Mouse (Mus musculus): ENCODE measurements around the gene Ablim2.

Gene Ablim2

GRCm38 (mm10) chr5:35876236-35876635 lies 118.6 kb downstream of the Ablim2 start:
- DNase-seq (ENCODE audit: extremely low read depth, insufficient read length, low spot score) = no peak

- DNase-seq (ENCODE audit: extremely low read depth, insufficient read length, low spot score) = no peak
These were observed 121.5 kb downstream of the Ablim2 start for GRCm38 (mm10) chr5:35879199-35879598.

- no peak for DNase-seq (ENCODE audit: extremely low read depth, insufficient read length, low spot score)
These were observed 124.7 kb downstream of the Ablim2 start for GRCm38 (mm10) chr5:35882391-35882790.

DNA sequence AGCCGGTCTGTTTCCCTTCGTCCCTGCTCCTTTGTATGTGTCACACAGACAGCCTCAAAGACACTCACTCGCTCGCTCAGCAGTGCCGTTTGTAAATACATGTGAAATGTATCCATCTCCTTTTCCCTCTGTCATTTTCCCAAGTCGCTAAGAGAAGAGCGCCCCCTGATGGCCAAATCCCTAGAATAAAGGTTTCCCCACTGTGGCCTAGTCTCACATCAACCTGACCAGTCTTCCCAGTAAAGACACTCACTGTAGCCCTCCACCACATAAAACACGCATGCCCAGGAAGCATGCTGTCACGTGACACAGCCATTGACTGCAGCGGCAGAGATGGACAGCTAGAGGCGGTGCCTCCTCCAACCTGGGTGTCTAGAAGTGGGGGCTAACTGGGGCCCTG lies 126.6 kb downstream of the Ablim2 start:
- DNase-seq (ENCODE audit: extremely low read depth, insufficient read length, low spot score) = no peak

GRCm38 (mm10) chr5:35884689-35885088 lies 127.0 kb downstream of the Ablim2 start:
- no peak for DNase-seq (ENCODE audit: extremely low read depth, insufficient read length, low spot score)

- no peak for DNase-seq (ENCODE audit: extremely low read depth, insufficient read length, low spot score)
These were observed 131.3 kb downstream of the Ablim2 start for GRCm38 (mm10) chr5:35888959-35889358.

- DNase-seq (ENCODE audit: extremely low read depth, insufficient read length, low spot score) = no peak
These were observed 132.0 kb downstream of the Ablim2 start for GRCm38 (mm10) chr5:35889641-35890040.

DNA sequence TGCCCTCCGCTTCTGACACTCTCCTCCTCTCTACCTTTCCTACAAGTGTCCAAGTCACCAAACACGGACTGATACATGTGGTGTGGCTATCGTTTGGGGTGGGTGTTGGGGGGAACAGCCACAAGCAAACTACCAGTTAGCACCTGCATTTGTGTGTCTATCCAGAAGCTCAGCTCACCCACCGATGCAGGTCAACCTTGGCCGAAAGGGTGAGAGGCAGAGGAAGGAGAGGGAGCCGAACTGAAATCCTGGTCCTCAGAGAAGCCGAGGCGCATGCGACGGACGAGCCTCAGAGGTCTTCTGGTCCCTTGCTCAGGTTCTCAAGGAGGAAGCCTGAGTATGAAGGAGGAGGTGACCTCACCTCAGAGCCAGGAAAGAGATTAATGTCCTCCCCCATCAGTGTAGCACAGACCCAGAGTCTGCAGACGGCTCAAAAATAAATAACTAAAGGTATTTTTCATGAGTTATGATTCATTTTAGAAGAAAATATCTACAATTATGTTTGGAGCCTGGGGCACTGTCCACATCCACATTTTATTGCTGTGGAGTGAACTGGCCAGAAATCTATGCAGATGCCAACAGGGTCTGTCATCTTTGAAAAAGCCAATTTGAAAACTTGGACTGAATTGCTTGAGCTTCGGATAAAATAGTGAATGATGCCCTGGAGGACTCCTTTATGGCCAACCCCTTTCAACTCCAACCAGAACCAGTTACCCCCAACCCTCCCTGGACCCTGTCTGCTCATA lies 133.5 kb downstream of the Ablim2 start:
- DNase-seq (ENCODE audit: extremely low read depth, insufficient read length, low spot score) = no peak

GRCm38 (mm10) chr5:35892363-35892762 lies 134.7 kb downstream of the Ablim2 start:
- DNase-seq (ENCODE audit: extremely low read depth, insufficient read length, low spot score) = no peak

GRCm38 (mm10) chr5:35893093-35893804 lies 135.6 kb downstream of the Ablim2 start, which contains the start of gene Afap1:
Gene Afap1, plus strand, starts transcription at chr5:35893319.
- peak; percentile 99 for DNase-seq (ENCODE audit: extremely low read depth, insufficient read length, low spot score)

GRCm38 (mm10) chr5:35893805-35894260 lies 136.2 kb downstream of the Ablim2 start:
- DNase-seq (ENCODE audit: extremely low read depth, insufficient read length, low spot score) = peak; percentile 75

DNA sequence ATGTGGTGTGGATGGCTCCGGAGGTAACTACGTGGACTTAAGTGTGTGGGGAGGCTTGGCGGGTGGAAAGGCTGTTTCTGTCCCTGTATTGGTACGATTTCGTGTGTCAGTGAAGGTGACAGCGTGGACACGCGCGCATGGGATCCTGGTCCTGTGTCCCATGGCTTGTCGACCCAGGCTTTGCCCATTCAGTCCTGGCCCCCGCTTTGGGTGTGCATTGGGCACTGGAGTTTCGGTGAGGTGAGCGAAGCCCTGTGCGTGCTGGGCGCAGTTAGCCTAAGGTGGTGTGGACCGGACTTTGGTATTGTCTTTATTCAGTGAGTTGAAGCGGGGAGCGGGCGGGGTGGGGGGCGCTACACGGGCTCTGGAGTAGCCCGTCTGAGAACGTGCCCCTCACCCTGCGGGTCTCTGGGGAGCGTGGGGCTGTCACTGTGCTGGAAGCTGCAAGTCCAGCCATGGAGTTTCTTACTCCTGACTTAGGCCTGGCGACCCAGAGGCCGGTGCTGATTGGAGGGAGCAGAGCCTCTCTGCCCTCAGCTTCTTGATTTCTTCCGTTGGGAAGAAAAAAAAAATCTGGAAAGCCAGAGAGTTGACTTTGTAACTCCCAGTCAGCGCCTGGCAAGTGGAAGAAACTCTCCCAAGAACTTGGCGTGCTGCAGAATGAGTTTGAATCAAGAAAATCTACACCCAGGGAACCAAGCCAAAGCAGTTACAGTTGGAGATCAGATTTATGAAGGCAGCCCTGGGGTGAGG lies 136.8 kb downstream of the Ablim2 start:
- peak; percentile 58 for DNase-seq (ENCODE audit: extremely low read depth, insufficient read length, low spot score)

- DNase-seq (ENCODE audit: extremely low read depth, insufficient read length, low spot score) = no peak
These were observed 138.2 kb downstream of the Ablim2 start for GRCm38 (mm10) chr5:35895926-35896325.

DNA sequence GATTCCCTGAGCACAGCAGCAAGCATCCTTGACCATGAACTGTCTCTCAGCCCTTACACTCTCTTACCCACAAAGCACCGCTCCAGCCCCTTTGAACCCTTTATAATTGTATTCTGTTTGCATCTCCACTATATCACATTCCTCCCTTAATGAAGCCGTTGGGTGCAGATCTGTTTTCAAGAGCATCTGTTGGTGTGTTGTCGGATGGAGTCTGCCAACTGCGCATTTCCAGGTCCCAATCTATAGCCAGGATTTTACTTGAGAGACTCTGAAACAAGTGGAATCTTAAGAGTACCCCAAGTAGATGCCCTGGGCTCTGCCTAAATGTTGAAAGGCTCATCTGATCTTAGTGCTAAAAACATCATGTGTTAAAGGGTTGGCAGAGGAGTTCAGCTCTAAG lies 138.9 kb downstream of the Ablim2 start:
- DNase-seq (ENCODE audit: extremely low read depth, insufficient read length, low spot score) = no peak

DNA sequence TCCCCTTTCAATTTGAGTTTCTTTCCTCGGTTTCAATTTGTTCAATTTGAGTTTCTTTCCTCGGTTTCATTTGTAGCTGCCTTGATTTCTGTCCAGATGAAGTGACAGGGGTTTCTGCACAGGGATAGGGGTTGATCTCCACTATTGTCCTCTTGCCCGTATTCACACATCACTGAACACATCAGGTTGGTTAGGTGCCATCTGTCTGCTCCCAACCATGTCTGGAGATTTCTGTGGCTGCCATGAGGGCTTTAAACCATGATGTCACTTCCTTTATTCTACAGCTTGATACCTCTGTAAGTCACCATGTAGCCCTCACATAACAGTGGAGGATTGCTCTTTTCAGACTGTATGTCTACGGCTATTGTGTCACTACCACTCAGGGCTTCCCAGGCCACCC lies 139.5 kb downstream of the Ablim2 start:
- DNase-seq (ENCODE audit: extremely low read depth, insufficient read length, low spot score) = no peak

GRCm38 (mm10) chr5:35898114-35898513 lies 140.4 kb downstream of the Ablim2 start:
- DNase-seq (ENCODE audit: extremely low read depth, insufficient read length, low spot score) = no peak

- DNase-seq (ENCODE audit: extremely low read depth, insufficient read length, low spot score) = no peak
These were observed 141.3 kb downstream of the Ablim2 start for GRCm38 (mm10) chr5:35898994-35899393.

DNA sequence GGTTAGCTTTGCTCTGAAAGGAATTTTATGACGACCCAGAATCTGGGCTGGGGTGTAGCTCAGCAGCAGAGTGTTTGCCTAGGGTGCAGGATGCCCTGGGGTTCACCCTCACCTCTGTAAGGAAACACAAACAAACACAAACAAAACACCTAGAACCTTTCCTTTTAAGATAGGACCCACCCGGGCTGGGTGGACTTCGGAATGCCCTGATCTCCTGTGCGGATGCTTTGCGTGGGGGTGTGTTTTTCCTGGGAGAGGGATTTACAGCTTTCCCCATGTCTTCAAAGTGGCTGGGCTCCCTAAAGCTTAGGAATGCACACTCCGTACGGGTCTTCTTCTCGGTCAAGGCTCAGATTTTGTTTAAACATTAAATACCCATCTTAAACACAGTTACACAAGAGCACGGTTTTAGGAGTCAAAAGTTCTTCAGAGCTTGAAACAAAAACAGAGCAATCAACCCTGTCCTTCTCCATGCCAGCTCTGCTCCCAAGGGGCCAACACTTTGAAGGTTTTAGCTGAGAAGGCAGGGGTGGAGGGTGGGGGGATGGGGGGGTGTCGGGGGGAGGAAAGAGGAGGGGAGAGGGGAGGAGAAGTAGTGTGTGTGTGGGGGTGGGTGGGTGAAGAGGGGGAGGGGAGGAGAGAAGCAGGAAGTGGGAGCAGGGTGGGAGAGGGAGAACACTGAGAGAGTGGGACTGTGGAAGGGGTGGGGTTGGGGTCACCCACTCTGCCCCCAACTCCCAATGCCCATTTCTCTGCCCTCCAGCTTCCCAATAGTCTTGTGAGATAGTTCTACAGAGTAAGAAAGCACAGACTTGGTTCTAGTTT lies 142.9 kb downstream of the Ablim2 start:
- DNase-seq (ENCODE audit: extremely low read depth, insufficient read length, low spot score) = no peak

DNA sequence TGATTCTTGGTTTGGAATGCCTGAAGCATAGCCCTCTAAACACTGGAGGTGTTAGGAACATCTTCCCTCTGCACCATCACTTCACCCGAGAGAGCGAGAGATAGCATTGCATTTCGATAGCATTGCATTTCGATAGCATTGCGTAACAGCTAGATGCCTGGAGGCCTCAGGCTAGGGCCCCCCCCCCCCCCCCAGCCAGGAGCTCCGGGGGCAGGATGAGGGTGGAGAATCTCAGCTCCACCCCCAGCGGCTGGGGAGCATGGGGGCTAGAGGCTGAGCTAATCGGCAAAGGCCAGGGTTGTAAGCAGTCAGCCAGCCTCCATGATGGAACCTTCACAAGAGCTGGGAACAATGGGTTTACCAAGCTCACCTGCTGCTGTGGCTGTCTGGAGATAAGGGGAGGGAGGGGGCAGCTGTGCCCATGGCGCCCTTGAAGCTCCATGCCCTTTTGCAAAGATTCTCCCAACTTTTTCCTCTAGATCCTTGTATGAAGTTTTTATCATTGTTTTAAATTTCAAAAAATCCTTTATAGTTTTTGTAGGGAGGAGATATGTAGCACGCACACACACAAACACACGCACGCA lies 143.6 kb downstream of the Ablim2 start:
- DNase-seq (ENCODE audit: extremely low read depth, insufficient read length, low spot score) = no peak

DNA sequence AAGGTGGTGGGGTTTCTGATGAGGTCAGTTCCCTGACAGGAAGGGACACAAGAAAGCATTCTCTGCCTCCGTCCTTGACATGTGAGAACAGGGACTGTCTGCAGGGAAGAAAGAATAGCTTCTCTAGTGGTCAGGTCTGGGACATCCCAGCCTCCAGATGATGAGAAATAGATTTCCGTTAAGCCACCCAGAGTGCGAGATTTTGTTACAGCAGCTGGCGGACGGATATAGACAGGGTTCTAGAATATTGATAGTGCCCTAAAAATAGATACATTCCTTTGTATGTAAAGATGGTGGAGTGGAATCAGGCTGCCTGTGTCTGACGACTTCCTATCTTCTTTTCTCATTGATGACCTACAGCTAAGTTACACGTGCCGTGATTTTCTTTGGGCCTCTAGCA lies 145.8 kb downstream of the Ablim2 start:
- no peak for DNase-seq (ENCODE audit: extremely low read depth, insufficient read length, low spot score)
